Mouse (Mus musculus): ENCODE measurements at regions not wholly inside any gene's neighbourhood (a gene's known extent, or its start where the extent isn't known, plus 50 kb on each side); places are given as distances from the start of the nearest gene placed in this dataset.

DNA sequence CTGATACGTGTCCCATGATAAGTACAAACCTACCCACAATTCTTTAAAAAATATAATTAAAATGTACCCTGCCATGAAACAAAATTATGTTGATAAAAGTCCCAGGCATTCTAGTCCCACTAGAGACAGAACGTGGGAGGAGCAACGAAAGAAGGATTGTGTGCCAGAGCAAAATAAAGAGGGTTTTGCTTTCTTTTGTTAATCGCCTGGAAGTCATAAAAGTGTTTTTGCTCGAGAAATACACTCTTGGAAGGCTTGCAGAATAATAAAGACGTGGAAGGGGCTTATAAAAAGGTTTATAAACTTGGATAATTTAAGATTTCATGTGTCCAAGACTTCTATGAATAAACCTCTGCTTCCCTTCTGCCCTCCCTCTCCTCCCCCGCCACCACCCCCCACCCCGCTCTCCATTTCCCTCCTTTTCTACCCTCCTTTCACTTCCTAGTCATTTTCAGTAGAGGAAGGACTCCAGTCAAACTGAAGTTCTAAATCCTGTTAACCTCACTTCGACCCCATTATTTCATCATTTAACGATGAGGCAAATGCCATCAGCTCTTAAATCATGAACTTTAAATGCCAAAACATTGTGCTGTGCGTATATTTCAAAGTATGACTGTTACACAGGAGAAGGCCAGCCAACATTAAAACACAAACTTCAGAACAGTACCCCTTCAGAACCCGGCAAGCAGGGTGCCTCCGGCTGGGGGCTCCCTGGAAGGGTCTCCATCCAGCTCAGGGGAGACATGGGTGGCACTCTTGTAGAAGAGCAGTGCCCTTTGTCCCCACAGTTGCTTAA lies 54.8 kb upstream of the Cep85l start:
- DNase-seq: no peak

DNA sequence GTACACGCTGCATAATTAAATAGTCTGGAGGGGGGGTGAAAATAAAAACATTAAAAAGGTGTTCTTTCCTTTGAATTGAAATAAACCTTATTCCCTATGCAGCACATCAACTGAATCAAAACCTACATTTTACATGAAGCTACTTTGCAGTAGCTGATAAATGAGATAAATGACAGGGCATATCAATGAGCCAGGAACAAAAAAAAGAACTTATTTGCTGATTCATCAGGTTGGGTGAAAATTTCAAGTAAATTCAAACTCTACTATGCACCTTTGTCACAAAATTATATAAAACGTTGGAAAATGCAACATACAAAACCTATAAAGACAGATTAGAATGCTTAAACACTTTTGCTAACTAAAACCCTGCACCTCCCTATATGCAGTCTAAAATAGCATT lies 53.0 kb upstream of the Cep85l start:
- DNase-seq: no peak

DNA sequence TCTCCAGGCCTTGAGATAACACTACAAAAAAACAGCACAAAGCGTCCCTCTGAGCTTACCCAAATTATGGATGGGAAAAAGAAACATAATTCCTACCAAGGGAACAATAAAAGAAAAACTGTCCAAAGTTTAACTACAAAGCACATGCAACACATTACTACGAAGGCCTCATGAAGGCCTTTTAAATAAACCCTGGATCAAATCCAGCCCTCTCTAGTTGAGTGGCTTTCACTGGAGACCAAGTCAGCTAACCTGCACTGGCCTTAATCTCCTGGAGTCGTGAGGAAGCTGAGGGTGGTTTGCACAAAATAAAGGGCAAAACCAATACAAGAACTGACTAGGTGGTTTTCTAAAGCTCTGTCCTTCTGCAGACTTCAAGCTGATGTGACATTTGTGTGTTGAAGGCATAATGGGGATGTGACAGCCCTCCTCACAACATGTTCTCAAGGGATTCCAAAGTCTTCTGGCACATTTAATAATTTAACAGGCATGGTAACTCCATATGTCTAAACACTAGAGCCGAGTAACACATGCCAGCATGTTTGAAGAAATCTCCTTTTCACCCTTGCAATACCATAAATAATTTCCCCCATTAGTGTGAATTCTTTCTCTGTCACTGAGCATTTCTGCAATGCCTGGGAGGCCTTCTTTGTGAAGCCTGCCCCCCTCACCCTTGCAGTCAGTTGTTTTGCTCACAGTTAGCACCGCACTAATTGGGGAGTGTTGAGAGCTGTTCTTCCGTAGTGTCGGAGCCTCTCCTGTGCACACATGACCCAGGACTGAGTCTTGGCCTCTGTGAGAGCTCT lies 50.0 kb upstream of the Cep85l start:
- DNase-seq: no peak

Data from adrenal gland, adult 8-10 months (tissue).